Mouse (Mus musculus) spleen, adult 2 months (tissue): ENCODE data around the gene Tgm6.

Experiments
- CTCF ChIP-seq: fragments of 200-500 bp; IDR thresholded peaks from 2 replicates; pipeline ENCODE4 v1.5.1; 2011; ENCODE audit warnings: mild to moderate bottlenecking, inconsistent platforms; ENCODE audit not compliant: insufficient read depth, insufficient read length, insufficient replicate concordance; ENCODE audit errors: extremely low read depth
- POLR2A ChIP-seq: fragments of 200-500 bp; IDR thresholded peaks from 2 replicates; pipeline ENCODE4 v1.6.1; 2011; ENCODE audit warnings: low read depth, low read length, inconsistent platforms

- TF ChIP-seq CTCF (no peak), POLR2A (no peak)
Observed at GRCm38 (mm10) chr2:130178381-130178705, 66.1 kb downstream of the Tgm6 start.
